Mouse (Mus musculus) layer of hippocampus, adult 9-11 months (tissue): ENCODE measurements around the gene Nrp1.

Source experiments
- DNase-seq: peaks from one replicate; pipeline ENCODE4 v3.0.0; 2022

Nrp1 gene

DNA sequence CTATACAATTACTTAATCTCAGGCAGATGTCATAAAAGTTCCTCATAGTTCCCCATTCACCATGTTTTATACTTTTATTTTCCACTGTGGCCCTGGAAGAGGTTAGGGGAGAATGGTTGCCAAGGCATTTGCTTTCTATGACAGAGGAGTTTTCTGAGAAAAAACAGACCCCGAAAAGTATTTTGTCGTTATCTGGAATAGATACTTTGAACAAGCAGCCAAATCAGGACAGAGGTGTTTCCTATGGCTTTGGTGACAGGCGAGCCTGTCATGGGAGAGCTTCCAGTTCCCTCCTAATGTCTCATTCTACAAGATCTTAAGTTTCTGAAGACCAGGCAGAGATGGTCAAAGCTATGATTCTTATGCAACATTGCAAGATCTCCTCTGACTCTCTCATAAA, 13.4 kb downstream of the Nrp1 start:
- no peak for DNase-seq

DNA sequence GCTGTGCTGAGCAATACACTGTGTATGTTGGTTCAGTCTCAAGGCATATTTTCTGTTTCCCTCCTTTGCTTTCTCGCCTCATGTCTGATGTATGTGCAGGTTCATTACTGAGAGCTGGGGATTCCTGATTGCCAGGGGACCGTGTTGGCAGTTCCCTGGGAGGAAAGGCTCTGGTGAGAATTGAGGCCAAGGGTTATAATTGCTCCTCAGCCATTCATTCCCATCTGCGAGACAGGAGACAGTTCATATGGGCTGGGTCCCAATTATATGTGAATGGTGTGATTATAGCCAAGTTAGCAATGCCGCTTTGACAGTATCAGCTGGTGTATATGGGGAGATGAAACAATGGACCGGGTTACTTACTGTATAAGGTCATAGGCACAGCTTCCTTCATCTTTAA, 14.3 kb downstream of the Nrp1 start:
- DNase-seq: no peak

DNA sequence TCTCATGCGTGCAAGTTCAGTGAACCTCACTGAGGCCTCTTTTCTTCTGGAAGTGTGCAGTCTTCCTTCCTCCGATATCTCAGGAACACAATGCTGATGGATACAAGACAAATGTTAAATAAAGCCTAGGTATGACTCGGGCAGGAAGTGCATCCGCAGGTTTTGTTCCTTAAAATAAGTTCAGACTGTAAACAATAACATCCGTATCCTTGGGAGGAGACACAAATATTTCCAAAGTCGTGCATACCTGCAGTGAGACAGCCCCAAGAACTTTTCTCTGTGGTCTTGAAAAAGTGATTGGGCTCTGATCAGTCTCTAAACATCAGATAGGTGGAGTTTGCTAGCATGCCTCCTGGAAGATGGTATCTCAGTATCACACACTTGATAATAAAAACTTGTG, 15.0 kb downstream of the Nrp1 start:
- DNase-seq: no peak

DNA sequence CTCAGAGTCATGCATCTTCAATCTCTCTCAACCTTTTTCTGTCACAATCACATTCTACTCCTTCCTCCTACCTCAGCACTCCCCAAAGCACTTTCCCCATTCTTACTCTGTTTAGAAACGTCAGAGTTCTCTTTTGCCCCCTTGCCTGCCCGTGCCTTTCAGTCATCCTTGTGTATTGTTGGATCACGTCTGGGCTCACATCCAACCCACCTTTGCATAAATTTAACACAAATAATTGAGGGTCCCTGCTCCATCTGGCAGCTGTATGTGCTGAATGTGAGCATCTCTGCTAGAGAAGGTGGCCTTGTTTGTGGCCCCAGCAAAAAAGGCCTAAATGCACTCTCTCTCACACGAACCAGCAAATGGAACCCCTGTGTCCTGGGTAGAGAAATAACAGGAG, 16.9 kb downstream of the Nrp1 start:
- no peak for DNase-seq

DNA sequence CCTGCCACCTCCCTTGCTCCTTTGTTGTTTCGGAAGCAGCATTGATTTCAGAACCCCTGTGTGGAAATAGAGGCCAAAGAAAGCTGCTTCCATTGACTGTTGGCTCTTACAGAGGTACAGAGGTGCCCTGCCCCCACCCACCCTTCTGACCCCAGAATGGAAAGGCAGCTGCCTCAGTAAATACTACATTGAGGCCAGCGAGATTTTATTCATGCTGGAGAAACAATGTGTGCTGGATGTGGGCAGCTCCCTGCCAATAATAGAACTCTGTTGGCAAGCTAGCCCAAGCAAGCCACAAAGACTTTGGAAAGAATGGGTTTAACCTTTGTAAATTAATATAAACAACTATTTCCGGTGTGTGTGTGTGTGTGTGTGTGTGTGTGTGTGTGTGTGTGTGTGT, 24.8 kb downstream of the Nrp1 start:
- no peak for DNase-seq

DNA sequence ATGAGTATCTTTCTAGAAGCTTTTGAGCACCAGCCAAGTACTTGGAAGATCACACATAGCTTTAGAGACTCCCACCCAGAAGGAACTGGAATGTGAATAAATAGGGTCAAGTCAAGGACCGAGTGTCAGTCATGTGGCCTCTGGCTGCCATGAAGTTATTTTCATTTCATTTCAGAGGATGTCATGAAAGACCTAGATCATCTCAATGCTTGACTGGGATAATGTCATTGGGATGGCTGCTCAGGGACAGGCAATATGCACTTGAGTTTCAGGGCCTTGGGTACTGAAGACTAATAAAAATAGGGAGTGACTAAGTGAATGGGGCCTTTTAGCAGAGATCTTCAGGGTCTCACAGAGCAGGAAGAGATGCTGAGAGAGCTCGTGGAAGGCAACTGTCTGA, 26.0 kb downstream of the Nrp1 start:
- DNase-seq: no peak

DNA sequence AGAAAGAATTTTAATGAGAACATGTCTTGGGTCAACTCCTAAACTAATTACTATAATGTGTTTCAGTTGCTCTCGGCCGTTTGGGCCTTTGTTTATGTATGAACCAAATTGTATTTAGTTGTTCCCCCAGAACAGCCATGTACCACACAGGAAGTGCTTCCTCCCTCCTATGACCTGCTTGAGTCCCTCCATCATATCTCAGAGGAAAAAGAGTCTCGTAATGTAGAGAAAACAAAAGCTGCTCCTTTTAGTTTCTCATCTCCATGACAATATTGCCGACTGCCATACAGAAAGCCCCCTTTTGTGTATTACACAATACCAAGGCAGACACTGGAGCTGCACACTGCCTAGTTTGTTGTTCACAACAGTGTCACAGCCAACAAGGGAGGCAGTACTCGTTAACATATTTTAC, 26.5 kb downstream of the Nrp1 start:
- DNase-seq: no peak

DNA sequence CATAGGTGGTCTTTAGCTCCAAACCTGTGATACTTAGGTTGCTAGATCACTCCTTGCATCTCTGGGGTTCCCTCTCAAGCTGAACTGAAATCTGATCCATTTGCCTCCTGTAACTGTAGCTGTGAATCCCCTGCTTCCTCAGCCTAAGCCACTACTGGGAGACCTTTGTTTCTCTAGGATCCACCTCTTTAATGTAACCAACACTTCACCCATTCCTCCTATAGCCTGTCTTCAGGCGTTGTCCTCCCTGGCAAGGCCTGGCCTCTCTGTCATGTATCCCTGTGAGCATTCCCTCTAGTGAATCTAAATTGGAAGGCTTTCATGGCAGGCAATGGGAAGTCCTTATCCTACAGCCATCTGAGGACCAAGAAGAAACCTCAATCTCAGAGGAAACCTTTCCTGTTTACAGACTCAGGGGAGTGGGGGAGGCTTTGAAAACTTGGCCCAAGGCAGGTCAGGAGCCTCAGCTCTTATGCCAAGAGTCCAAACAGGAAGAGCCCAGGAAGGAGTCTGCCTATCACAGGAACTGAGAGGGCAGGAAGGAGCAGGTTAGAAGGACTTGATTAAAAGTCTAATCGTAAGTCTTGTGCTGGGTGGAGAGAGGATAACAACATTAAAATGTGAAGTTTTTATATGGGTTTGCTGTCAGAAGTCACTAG, 28.7 kb downstream of the Nrp1 start:
- DNase-seq: no peak

DNA sequence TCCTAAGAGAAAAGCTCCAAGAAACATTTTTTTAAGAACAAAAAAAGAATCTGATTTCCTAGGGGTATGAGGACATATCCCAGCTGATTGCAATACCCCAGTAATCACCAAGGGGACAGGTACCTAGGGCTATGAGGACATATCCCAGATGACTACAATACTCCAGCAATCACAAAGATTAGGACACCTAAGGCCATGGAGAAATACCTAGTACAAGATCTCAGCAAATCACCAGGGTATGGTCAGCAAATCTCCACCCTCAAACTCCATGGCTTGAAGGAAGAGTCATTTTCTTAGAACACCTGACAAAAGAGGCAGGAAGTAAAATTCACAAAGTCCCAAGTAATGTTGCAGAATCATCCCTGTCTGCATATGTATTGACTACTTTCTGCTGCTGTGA, 32.4 kb downstream of the Nrp1 start:
- no peak for DNase-seq

DNA sequence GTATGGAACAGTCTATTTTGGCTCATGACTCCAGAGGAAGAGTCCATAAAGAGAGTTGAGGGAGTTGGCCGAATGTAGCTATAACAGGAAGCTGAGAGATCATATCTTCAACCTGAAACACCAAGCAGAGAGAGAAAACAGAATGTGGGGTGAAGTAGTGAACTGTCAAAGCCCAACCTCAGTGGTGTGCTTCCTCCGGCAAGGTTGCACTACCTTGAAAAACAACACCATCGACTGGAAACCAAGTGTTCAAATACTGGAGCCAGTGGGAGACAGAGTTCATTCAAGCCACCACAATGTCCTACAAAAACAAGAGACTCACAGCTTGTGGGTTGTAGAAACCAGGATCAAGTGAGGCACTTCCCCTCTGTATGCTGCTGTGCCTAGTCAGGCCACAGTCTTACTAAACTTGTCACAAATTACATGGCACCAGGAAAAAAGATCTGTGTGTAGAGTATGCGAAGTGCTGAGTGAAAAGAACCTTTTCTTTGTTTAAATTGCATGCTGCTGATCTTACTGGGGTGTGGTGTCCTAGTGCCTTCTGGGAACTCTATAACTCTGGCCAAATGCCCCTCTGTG, 32.9 kb downstream of the Nrp1 start:
- no peak for DNase-seq

DNA sequence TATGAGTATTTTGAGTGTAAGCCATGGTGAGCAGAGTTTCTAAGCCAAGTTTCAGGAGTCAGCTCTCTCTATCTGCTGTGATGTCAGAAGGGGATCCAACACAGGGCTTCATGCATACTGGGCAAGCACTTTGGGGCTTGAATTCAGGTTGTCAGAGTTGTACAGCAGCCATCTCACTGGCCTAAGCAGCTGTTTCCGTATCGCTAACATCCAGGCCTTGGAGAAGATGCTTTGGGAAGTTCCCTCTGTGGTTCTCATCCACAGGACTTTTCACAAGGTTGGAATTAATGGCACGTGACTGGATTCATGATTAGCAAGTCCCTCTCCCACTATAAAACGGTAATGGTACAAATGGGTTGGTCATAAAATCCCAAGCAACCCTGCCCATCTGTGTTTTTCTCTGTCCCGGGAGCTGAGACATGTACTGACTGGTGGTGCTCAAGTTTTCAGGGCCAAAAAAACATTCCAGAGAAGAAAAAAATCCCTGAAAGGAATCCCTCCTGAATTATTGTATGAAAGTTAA, 36.3 kb downstream of the Nrp1 start:
- no peak for DNase-seq

DNA sequence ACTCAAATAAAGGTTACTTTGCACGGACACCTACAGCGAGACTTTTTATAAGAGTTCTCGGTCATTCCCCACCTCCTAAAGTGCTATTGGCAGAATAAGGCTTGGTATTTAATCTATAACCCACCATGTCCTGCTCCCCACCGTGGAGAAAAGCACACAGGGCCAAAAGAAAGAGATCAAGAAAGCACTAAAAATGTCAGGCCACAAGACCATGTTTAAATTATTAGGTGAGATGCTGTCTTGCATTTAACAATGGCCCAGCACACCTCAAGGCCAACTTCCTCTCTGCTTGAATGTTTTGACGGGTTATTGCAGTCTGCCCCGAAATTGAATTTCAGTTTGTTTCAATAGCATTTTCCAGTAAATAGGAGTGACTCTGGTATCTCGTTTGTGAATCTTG, 38.6 kb downstream of the Nrp1 start:
- no peak for DNase-seq

DNA sequence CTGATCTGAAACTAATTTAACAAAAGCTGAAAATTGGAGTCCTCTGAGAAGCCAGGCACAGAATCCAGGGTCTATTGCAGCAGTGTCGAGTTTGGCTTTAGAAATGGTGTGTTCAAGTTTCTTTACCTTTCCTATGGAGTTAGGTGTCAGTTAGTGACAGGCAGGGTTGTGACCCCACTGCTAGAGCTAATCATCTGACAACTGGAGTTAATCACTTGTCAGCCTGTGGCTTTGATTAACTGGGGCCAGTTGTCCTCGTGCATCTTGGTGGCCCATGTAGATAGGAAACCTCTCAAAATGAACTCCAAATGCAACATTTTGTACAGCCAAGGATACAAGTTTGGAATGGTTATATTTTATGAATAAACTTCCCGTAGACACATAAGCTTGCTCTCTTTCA, 39.0 kb downstream of the Nrp1 start:
- DNase-seq: no peak

DNA sequence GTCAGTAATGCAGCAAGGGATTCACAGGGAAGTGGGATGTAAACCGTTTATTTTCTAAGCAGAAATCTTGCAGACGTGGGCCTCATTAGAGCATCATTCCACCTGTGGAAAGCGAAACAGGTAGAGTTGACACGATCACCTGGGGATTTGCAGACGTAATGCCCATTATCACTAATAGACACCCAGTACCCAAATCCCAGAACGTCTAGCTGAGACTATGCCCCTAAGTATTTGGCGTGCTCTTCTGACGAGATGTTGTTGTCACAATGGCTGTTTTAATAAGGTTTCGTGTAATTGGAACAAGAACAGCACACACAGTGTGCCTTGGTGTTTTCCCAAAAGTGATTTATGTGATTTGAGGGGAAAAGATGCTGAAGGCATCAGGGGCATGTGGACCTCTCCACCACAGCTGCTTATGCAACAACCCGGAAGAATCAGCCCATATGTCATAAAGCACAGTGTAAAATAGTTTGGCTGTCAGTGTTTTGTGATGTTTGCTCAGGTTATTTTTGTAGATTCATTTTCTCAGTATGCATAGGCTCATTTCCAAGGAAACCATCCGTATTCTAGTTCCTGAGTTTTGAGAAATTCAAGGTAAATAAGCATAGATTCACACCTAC, 40.2 kb downstream of the Nrp1 start:
- peak; percentile 34 for DNase-seq

DNA sequence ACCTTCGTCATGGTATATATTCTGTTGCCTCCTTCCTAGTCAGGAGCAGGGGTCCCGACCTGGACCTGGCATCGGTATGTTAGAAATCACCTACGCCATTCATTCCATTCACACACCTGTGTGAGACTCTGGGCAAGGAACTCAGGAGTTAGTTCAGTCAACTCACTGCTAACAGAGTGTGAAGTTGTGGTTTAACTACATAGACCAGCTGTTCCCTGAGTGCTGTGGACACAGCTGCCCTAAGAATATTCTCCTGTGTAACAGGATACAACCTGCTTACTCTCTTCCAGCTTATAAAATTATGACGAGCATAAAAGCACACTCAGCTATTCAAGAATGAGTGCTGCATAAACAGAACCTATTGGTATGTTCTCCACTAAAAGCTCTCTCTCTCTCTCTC, 41.9 kb downstream of the Nrp1 start:
- no peak for DNase-seq

DNA sequence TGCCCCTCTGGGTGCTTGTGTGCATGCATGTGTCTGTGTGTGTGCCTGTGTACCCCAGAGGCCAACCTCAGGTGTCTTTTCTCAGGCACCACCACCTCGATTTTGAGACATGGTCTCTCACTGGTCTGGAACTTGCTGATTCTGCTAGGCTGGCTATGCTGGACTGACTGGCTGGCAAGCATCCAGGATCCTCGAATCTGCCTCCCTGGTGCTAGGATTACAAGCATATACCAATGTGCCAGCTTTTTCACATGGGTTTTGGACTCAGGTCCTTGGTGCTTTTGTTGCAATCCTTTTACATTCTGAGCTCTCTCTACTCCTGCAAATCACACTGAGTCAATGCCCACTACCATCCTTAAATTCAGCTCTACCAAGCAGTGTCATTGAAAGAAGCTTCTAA, 46.5 kb downstream of the Nrp1 start:
- no peak for DNase-seq

DNA sequence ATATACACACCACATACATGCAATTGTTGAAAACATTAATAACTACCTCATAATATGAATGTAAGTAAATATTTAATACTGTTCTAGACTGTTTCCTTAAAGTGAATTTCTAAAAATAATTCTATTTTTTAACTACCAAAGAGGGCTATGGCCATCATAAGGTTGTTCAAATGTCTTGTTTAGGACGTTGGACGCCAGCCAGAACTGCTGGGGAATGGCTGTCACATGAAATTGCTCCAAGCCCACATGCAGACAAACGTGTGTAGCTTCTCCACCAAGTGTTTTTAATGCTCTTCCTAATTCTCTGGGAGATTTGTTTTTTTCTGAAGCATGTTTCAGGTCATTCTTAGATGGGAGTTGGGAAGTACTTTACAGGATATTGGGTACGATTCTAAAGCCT, 55.0 kb downstream of the Nrp1 start:
- DNase-seq: no peak

DNA sequence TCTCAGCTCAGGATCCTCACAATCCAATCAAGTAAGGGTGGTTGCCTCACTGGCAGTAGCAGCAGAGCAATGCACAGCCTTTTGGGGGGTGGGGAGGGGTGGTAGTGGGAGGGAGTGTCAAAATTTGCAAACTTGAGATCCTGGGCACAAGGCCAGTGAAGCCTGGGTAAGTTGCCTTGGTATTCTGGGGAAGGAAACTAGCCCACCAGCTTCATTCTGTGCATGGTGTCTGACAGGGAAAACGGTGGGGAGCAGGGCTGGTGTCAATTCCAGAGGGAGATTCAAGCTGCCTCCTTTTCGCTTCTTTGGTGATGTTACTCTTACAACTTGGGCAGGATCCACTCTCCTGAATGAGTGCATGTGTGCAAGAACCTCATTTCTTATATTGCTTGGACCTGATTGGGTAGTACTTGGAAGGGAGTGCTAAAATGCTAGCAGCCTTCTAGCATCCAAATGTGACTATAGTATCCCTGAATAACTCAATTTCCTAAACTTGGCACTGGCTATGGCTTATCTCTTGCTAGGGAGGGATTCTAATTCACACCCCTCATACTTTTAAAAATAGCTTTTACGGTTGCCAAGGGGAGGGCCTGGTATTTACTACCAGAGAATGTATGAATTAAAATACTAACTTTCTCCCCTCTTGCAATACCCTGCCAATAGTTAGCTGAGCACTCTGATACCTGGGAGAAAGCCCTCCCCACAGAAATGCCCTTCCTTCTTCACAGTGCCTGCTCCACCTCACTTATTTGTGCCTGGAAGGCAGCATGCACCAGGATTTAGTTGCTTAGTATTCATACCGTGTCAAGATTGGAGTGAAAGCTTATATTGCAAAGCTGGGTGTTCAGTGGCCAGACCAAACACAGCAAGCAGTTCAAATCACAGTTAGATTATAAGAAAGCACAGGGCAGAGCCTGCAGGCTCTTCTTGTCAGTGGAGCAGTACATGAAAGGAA, 57.6 kb downstream of the Nrp1 start:
- DNase-seq: peak; percentile 54

DNA sequence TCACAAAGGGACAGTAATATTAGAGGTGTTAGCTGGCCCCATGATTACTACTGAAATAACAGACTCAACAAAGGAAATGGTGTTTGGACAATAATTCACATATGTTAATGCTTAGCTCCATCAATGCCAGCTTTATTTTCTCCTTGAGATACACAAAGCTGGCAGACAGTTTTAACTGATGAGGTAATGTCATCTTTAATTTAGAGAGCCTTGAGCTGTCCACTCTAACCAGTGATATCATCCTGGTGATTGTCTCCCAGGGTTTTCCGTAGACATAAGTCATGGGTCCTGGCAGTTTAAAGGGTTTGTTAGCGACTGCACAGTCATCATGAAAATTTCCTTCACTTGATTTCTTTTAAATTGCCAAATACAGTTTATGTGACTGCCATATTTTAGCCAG, 58.5 kb downstream of the Nrp1 start:
- no peak for DNase-seq

DNA sequence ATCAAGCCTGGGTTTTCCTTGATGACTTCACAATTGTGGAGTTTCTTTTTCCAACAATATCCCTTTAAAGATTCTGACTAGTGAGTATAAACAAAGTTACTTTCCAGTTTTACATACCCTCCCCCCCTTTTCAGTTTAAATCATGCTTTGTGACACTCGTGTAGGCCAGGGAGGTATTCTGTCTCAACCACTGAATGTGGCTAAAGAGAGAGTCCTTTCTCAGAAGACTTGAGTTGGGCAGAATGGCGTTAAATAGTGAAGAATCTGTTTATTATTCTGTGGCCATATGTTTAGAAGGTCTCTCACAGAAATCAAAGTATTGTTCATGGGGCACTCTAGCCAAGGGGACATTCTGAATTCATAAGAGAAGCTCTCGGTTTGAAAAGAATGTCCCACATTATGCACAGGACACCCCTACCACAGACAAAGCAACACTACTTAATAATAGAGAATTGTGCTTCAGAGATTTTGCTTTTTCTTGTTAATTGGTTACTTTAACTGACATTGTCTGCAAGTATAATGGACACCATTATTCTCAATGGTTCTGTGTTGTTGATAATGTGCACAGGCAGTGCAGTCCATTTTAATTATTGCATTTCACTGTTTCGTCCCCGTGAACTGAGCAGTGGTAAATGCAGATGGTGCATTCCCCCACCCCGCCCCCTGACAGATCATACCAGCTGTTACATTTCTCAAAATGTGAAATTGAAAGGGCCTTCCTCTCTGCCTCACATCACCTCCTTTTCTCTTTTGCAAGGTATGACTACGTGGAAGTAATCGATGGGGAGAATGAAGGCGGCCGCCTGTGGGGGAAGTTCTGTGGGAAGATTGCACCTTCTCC, 59.8 kb downstream of the Nrp1 start:
- DNase-seq: peak; percentile 20

DNA sequence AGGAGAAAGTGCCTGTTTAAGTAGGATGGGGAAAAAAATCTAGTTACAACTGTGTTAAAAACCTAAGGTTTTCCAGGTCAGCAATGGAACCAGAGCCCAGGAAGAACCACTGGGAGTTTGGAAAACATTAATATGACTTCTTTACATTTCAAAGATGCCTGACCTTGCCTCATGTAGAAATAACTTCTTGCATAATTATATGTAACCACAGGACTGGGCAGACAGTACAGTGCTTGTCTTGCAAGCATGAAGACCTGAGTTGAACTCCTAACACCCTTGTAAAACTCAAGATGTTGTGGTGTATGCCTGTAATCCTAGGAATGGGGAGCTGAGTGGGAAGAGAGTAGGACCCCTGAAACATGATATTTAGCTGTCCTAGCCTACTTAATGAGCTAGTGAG, 61.6 kb downstream of the Nrp1 start:
- DNase-seq: no peak

DNA sequence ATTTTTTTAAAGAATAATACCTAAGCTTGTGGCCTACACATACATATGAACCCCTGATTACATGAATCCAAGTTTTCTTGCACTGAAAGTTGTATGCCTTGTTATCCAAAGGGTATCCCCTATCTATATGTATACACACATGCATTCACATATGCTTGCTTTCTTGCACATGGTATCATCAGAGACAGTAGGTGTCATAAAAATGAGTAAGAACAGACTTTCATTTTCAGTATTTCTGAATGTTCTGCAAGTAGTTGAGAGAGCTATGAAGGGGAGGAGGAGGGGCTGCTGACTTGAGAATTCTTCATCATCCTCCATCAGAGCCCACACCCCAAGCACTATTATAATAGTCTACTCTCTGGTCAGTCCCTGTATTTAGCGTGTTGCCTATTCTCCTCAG, 62.0 kb downstream of the Nrp1 start:
- DNase-seq: no peak

DNA sequence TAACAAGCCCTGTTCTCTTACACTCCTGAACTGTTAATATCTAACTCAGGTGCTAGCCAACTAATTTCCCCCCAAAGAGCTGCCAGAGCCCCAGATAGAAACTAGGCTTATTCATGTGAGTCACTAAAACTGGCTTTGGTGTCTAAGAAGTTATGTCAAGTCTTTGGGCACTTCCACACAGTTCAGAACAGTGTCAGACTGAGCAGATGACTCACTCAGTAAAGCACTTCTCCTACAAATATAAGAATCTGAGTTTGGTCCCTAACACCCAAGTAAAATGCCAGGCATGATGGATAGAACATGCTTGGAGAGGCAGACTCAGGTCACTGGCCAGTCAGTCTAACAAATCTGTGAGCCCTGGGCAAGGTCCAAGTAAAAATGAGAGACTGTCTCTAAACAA, 65.4 kb downstream of the Nrp1 start:
- no peak for DNase-seq
